Mouse (Mus musculus): ENCODE results near the gene Slc39a9. TPM values are rescaled to one million over a fixed set of nuclear protein-coding genes. Genes with fewer than 3 reads are reported as not detected.
A peak's percentile ranks its signal among the peaks of the same experiment; 100 is the strongest.

Slc39a9 gene
- polyA plus RNA-seq, 1 experiment from 2014 or later, result 31.3 TPM

- H3K4me2 ChIP-seq, result no peak overlapping the region
- ATAC-seq (ENCODE audit: borderline replicate concordance, extremely low read depth, low FRiP score, low TSS enrichment), result no peak
- WGBS, result 65% methylated on average over 10 of the region's 10 CpGs
Observed at GRCm38 (mm10) chr12:80662322-80662721, 18.6 kb downstream of the Slc39a9 start.

DNA sequence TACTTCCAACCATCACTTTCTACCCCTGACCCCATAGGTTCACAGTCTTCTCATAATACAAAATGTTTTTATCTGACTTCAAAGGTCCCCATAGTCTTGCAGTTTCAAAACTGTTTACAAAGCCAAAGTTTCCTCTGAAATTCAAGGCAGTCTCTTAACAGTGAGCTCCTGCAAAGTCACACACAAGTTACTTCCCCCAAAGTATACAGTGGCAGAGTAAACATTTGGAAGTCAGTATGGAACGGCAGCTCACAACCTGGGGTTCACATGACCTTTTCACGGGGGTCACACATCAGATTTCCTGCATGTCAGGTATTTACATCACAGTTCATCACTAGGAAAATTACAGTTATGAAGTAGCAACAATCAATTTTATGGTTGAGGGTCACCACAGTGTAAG lies 20.3 kb downstream of the Slc39a9 start:
- Histone ChIP-seq H3K27ac (no peak overlapping the region), H3K4me1 (peaks cover 12% of the 10 kb centered on the region), H3K4me3 (no peak overlapping the region), H3K36me3 (peaks cover 24% of the 10 kb centered on the region), H3K9ac (no peak overlapping the region), H3K4me2 (no peak overlapping the region), H3K9me3 (no peaks in the 10 kb centered on the region), H3K27me3 (no peaks in the 10 kb centered on the region)
- 26% methylated on average over 2 of the region's 2 CpGs for WGBS
- no peak for ATAC-seq (ENCODE audit: borderline replicate concordance, extremely low read depth, low FRiP score, low TSS enrichment)

More at GRCm38 (mm10) chr12:80662322-80662721, 18.6 kb downstream of the Slc39a9 start:
- Histone ChIP-seq H3K36me3 (peaks cover 14% of the 10 kb centered on the region; the same call in 1 of the 2 replicates), H3K9me3 (no peaks in the 10 kb centered on the region), H3K4me1 (peaks cover 19% of the 10 kb centered on the region), H3K9ac (no peak overlapping the region), H3K4me3 (no peak overlapping the region), H3K27ac (no peak overlapping the region), H3K27me3 (no peaks in the 10 kb centered on the region)

GRCm38 (mm10) chr12:80668391-80668790 lies 24.7 kb downstream of the Slc39a9 start:
- H3K27me3 ChIP-seq, result no peaks in the 10 kb centered on the region
- H3K4me2 ChIP-seq, result no peak overlapping the region
- H3K9ac ChIP-seq, result no peak overlapping the region
- 63% methylated on average over 2 of the region's 2 CpGs for WGBS
- no peak overlapping the region for H3K27ac ChIP-seq
- no peak for ATAC-seq (ENCODE audit: borderline replicate concordance, extremely low read depth, low FRiP score, low TSS enrichment)
- H3K4me3 ChIP-seq, result no peak overlapping the region
- H3K9me3 ChIP-seq, result no peaks in the 10 kb centered on the region
- H3K4me1 ChIP-seq, result no peaks in the 10 kb centered on the region
- peaks cover 25% of the 10 kb centered on the region for H3K36me3 ChIP-seq

DNA sequence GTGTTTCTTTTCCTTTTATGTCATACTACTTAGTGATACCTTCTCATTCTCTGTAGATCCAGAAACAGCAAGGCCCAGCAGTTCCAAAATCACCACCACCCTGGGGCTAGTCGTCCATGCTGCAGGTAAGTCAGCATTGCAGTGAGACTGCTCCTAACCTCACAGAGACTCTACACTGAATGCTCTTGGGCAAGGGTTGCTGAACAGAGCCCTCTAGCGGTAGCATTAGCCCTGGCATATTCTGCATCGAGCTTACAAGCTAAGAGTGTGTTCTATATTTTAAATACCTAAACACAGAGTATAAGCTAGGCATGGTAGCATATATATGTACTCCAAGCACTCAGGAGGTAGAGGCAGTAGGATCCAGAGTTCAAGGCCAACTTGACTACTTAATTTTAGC lies 29.5 kb downstream of the Slc39a9 start:
- Histone ChIP-seq H3K36me3 (peaks cover 39% of the 10 kb centered on the region), H3K4me3 (no peak overlapping the region), H3K9ac (no peak overlapping the region), H3K27me3 (no peaks in the 10 kb centered on the region), H3K27ac (no peak overlapping the region), H3K9me3 (no peaks in the 10 kb centered on the region), H3K4me1 (no peaks in the 10 kb centered on the region), H3K4me2 (no peak overlapping the region)
- 12% methylated on average over 3 of the region's 3 CpGs for WGBS
- ATAC-seq (ENCODE audit: borderline replicate concordance, extremely low read depth, low FRiP score, low TSS enrichment), result no peak

- Histone ChIP-seq H3K27ac (no peak overlapping the region), H3K9me3 (no peaks in the 10 kb centered on the region), H3K27me3 (no peaks in the 10 kb centered on the region), H3K4me2 (no peak overlapping the region), H3K4me1 (no peaks in the 10 kb centered on the region), H3K4me3 (no peak overlapping the region), H3K36me3 (peaks cover 16% of the 10 kb centered on the region), H3K9ac (no peak overlapping the region)
- no peak for ATAC-seq (ENCODE audit: borderline replicate concordance, extremely low read depth, low FRiP score, low TSS enrichment)
- 77% methylated on average over 1 of the region's 1 CpGs for WGBS
Observed at GRCm38 (mm10) chr12:80681340-80681739, 37.7 kb downstream of the Slc39a9 start.

DNA sequence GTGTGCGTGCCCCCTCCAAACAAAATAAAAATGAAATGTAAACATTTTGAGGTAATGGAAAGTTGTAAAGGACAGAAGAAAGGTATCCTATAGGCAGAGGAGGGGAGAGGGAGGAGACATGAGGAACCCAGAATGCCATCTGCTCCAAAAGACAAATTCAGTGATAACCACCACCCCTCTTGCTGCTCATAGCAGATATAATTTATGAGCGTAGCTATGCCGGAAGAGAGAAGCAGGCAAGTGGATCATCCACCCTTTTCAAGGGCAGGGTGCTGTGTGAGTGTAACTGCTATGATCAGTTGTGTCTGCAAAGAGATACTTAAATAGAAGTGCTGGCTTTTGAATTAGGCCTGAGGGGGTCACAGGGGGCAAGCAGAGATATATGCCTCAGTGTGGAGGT lies 39.9 kb downstream of the Slc39a9 start:
- H3K4me1 ChIP-seq, result peaks cover 10% of the 10 kb centered on the region
- no peak overlapping the region for H3K9ac ChIP-seq
- H3K9me3 ChIP-seq, result no peaks in the 10 kb centered on the region
- H3K4me2 ChIP-seq, result no peak overlapping the region
- H3K27ac ChIP-seq, result no peak overlapping the region
- H3K36me3 ChIP-seq, result peaks cover 9% of the 10 kb centered on the region; the same call in 1 of the 2 replicates
- H3K27me3 ChIP-seq, result no peaks in the 10 kb centered on the region
- no peak for ATAC-seq (ENCODE audit: borderline replicate concordance, extremely low read depth, low FRiP score, low TSS enrichment)
- 66% methylated on average over 3 of the region's 3 CpGs for WGBS
- no peak overlapping the region for H3K4me3 ChIP-seq

GRCm38 (mm10) chr12:80684316-80684715 lies 40.6 kb downstream of the Slc39a9 start:
- Histone ChIP-seq H3K4me1 (peaks cover 10% of the 10 kb centered on the region), H3K9ac (no peak overlapping the region), H3K36me3 (peaks cover 8% of the 10 kb centered on the region; the same call in 1 of the 2 replicates), H3K4me3 (no peak overlapping the region), H3K4me2 (no peak overlapping the region), H3K9me3 (no peaks in the 10 kb centered on the region), H3K27ac (no peak overlapping the region), H3K27me3 (no peaks in the 10 kb centered on the region)
- ATAC-seq (ENCODE audit: borderline replicate concordance, extremely low read depth, low FRiP score, low TSS enrichment), result no peak
- 88% methylated on average over 3 of the region's 3 CpGs for WGBS

GRCm38 (mm10) chr12:80687788-80688211 lies 44.1 kb downstream of the Slc39a9 start:
- H3K9me3 ChIP-seq, result no peaks in the 10 kb centered on the region
- peaks cover 22% of the 10 kb centered on the region for H3K27me3 ChIP-seq
- H3K27ac ChIP-seq, result 0 out of 2 replicates have a peak overlapping the region, but pooled peaks have one; percentile 32
- WGBS, result 32% methylated on average over 10 of the region's 10 CpGs
- ATAC-seq (ENCODE audit: borderline replicate concordance, extremely low read depth, low FRiP score, low TSS enrichment), result peak; percentile 60; the same call in 1 of the 2 replicates
- no peaks in the 10 kb centered on the region for H3K36me3 ChIP-seq
- peak overlapping the region; percentile 37 for H3K4me2 ChIP-seq
- no peak overlapping the region for H3K4me3 ChIP-seq
- H3K9ac ChIP-seq, result no peak overlapping the region
- H3K4me1 ChIP-seq, result peaks cover 30% of the 10 kb centered on the region

DNA sequence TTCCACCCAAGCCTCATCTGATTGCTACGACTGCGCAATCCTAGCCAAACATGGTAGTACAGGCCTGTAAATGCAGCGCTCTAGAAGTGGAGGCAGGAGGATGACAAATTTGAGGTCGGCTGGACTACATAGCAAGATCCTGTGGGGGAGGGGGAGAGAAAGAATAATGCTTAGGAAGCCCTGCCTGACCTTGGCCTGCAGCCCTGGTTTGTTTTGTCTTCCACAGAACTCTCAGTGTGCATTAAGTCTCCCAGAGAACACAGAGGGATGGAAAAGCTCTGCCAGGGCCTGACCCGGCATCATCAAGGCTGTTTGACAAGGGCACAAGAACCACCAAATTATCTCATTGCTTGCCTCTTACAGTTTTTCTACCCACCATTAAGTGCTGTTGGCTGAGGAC lies 46.0 kb downstream of the Slc39a9 start:
- H3K27me3 ChIP-seq, result peaks cover 34% of the 10 kb centered on the region
- H3K9ac ChIP-seq, result no peak overlapping the region
- no peak for ATAC-seq (ENCODE audit: borderline replicate concordance, extremely low read depth, low FRiP score, low TSS enrichment)
- no peaks in the 10 kb centered on the region for H3K9me3 ChIP-seq
- no peak overlapping the region for H3K27ac ChIP-seq
- H3K4me2 ChIP-seq, result no peak overlapping the region
- 44% methylated on average over 5 of the region's 5 CpGs for WGBS
- H3K36me3 ChIP-seq, result no peaks in the 10 kb centered on the region
- peaks cover 44% of the 10 kb centered on the region for H3K4me1 ChIP-seq
- no peak overlapping the region for H3K4me3 ChIP-seq

- H3K4me3 ChIP-seq, result peak overlapping the region; percentile 45
- 14% methylated on average over 12 of the region's 12 CpGs for WGBS
Observed at GRCm38 (mm10) chr12:80691671-80692091, 48.0 kb downstream of the Slc39a9 start.

DNA sequence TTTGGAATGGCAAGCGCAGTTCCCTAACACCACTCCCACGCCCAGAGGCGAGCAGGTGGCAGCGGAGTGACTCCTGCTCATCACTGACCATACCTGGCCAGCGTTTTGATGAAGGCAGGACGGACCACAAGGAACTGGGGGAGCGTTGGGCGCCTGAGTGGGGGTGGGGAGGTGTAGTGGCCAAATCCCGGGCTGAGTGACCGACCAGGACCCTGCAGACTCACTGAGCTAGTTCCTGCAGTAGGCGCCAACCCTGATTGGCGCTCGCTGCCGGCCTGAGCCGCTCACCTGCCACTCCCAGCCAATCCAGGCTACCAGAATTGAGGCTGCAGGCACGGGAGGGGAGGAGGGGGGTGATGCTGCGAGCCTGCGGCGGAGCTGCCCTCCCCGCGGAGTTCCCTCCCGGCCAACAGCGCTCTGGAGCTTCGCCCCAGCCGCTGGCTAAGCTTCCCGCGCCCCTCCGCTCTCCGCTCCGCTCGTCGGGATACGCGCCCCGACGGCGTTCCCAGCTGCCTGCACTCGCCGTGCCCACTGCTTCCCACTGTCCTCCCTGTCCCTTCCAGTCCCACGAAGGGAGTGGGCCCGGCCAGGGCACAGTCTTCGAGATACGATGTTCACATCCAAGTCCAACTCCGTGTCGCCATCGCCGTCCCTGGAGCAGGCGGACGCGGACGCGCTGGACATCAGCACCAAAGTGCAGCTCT lies 48.7 kb downstream of the Slc39a9 start, which contains the start of gene Plekhd1:
Gene Plekhd1, plus strand, starts transcription at position 323 of the 704 bp plus-strand sequence.
- peak; percentile 69 for ATAC-seq (ENCODE audit: borderline replicate concordance, extremely low read depth, low FRiP score, low TSS enrichment)
- peak within 1 kb of the TSS; percentile 85 for H3K4me2 ChIP-seq
- no peaks in the 10 kb centered on the region for H3K9me3 ChIP-seq
- peak within 1 kb of the TSS; percentile 45 for H3K4me3 ChIP-seq
- H3K9ac ChIP-seq, result peak within 1 kb of the TSS; percentile 41
- no peaks in the 10 kb centered on the region for H3K36me3 ChIP-seq
- peak within 1 kb of the TSS; percentile 48; the same call in 1 of the 2 replicates for H3K27ac ChIP-seq
- WGBS, result 2% methylated on average over 51 of the region's 52 CpGs
- peaks cover 42% of the 10 kb centered on the region for H3K27me3 ChIP-seq
- peaks cover 41% of the 10 kb centered on the region for H3K4me1 ChIP-seq

More at GRCm38 (mm10) chr12:80691671-80692091, 48.0 kb downstream of the Slc39a9 start:
- no peak for ATAC-seq (ENCODE audit: borderline replicate concordance, extremely low read depth, low FRiP score, low TSS enrichment)
- Histone ChIP-seq H3K4me1 (peaks cover 44% of the 10 kb centered on the region), H3K27me3 (peaks cover 42% of the 10 kb centered on the region), H3K27ac (peak overlapping the region; percentile 48; the same call in 1 of the 2 replicates), H3K4me2 (peak overlapping the region; percentile 85), H3K9ac (peak overlapping the region; percentile 41; the same call in 1 of the 2 replicates), H3K9me3 (no peaks in the 10 kb centered on the region), H3K36me3 (no peaks in the 10 kb centered on the region)

DNA sequence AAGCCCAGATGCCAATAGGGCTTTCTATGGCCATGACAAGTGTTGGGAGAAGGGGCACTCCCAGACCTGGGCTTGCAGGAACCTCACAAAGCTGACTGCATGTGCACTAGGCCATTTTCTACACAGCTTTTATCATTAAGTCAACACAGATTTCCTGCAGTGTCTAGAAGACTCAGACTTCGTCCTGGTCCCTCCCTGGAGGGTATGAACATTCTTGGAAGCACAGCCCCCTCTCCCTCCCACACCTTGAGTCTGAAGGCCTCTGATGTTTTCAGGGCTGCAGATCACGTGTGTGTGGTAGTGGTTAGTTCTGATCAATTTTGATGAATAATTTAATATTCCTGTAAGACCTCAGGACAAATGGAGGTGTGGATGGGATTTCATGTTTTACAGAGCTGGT lies 50.0 kb downstream of the Slc39a9 start:
- H3K27ac ChIP-seq, result no peak overlapping the region
- peak overlapping the region; percentile 85 for H3K4me2 ChIP-seq
- ATAC-seq (ENCODE audit: borderline replicate concordance, extremely low read depth, low FRiP score, low TSS enrichment), result 0 out of 2 replicates have a peak, but pooled peaks have one; percentile 4
- H3K36me3 ChIP-seq, result no peaks in the 10 kb centered on the region
- no peak overlapping the region for H3K9ac ChIP-seq
- H3K27me3 ChIP-seq, result peaks cover 42% of the 10 kb centered on the region
- H3K4me1 ChIP-seq, result peaks cover 34% of the 10 kb centered on the region
- 28% methylated on average over 2 of the region's 2 CpGs for WGBS
- no peaks in the 10 kb centered on the region for H3K9me3 ChIP-seq
- peak overlapping the region; percentile 45; the same call in 1 of the 2 replicates for H3K4me3 ChIP-seq

All from lung, embryonic 15.5 days (tissue).